Mouse (Mus musculus) neural tube, embryonic 14.5 days (tissue): ENCODE data around the gene Ccdc155. TPM values are rescaled to one million over a fixed set of nuclear protein-coding genes. Genes with fewer than 3 reads are reported as not detected.

Experiments
- ATAC-seq: fragments of 200-750 bp; cut with Nextera tagmentation; 2 replicates; pipeline ENCODE4 v1.8.0; 2017; ENCODE audit warnings: low read depth, mild to moderate bottlenecking, moderate TSS enrichment, moderate library complexity
- H3K27ac ChIP-seq: fragments of 300-500 bp; sonication (generic); 2 replicates; pipeline ENCODE4 v1.5.1; 2014; ENCODE audit warnings: low read depth, mild to moderate bottlenecking, control low read depth, low read length, moderate library complexity, mixed read lengths
- H3K27me3 ChIP-seq: fragments of 300-500 bp; sonication (generic); 2 replicates; pipeline ENCODE4 v1.6.1; 2014; ENCODE audit warnings: low read length; ENCODE audit not compliant: control insufficient read depth, insufficient read depth
- H3K36me3 ChIP-seq: fragments of 300-500 bp; sonication (generic); 2 replicates; pipeline ENCODE4 v1.6.1; 2014; ENCODE audit warnings: low read length, mixed read lengths; ENCODE audit not compliant: control insufficient read depth, insufficient read depth
- H3K4me1 ChIP-seq: fragments of 300-500 bp; sonication (generic); 2 replicates; pipeline ENCODE4 v1.6.1; 2014; ENCODE audit warnings: low read length; ENCODE audit not compliant: control insufficient read depth, insufficient read depth
- H3K4me2 ChIP-seq: fragments of 300-500 bp; sonication (generic); 2 replicates; pipeline ENCODE4 v1.6.1; 2014; ENCODE audit warnings: mild to moderate bottlenecking, low read depth, low read length, control low read depth
- H3K4me3 ChIP-seq: fragments of 300-500 bp; sonication (generic); 2 replicates; pipeline ENCODE4 v1.5.1; 2014; ENCODE audit warnings: low read depth, low read length, control low read depth, mixed read lengths
- H3K9ac ChIP-seq: fragments of 300-500 bp; sonication (generic); replicated peaks from 2 replicates; pipeline ENCODE4 v1.6.1; 2014; ENCODE audit warnings: low read depth, mild to moderate bottlenecking, control low read depth, low read length, mixed read lengths
- H3K9me3 ChIP-seq: fragments of 300-500 bp; sonication (generic); 2 replicates; pipeline ENCODE4 v1.6.1; 2016; ENCODE audit warnings: low read length; ENCODE audit not compliant: control insufficient read depth
- WGBS: fragments of 180-500 bp; shearing (Covaris S2); extraction: QIAGEN DNeasy Blood & Tissue Kit; methylation state at CpG from one replicate; pipeline ENCODE4 v1.1.7; 2014; 5-methylcytosine and 5-hydroxymethylcytosine counted together
- polyA plus RNA-seq: library from polyadenylated mRNA; unstranded; fragments of >200 nt; fragmentation: Nextera tagmentation; extraction: Ambion mirVana; gene quantifications from 2 replicates; pipeline ENCODE4 v1.2.1, GENCODE M21; 2014

Gene Ccdc155
- polyA plus RNA-seq, 1 experiment from 2014 or later, result 0.50 TPM

DNA sequence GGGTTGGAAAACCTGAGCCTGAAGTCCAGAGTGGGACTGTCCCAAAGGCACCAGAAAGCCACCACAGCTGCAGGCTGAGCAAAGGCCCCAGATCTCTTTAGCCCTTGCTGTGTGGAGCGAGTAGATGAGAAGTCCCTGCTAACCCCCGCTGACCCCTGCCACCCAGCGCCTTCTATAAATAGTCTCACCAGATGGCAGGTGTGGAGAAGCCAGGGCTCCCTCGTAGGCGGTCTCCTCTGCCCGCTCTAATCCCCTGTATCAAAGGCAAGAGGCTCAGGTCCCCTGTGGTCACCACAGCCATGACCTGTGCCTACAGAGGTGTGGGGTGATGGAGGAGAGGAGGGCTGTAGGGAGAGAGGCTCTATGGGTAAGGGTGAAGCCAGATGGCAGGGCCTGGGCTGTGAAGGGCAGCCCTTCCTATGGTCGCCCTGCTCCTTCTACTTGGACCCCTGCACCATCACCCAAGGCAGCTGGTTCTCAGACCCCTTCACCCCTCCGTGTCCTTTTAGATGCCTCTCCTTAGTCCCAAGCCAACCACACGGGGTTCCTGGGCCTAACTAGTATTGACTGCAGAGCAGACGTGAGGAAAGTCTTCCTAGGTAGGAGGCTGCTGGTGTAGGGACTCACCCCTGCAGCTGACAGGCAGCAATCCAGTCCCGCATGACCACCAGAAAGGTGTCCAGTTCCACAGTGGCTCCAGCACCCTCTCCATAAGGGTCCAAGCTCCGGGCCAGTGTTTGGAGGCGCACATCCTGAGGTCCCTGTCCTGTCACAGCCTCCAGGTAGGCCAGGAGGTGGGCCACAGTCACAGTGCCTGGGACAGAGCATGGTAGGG is 9.1 kb downstream of the Ccdc155 start:
- H3K9ac ChIP-seq, result no peak overlapping the region
- no peak for ATAC-seq
- H3K4me2 ChIP-seq, result no peak overlapping the region
- H3K27ac ChIP-seq, result no peak overlapping the region
- WGBS, result 63% methylated on average over 13 of the region's 13 CpGs
- H3K27me3 ChIP-seq, result no peaks in the 10 kb centered on the region
- no peaks in the 10 kb centered on the region for H3K36me3 ChIP-seq
- H3K4me1 ChIP-seq, result no peaks in the 10 kb centered on the region
- no peaks in the 10 kb centered on the region for H3K9me3 ChIP-seq
- H3K4me3 ChIP-seq, result no peak overlapping the region

DNA sequence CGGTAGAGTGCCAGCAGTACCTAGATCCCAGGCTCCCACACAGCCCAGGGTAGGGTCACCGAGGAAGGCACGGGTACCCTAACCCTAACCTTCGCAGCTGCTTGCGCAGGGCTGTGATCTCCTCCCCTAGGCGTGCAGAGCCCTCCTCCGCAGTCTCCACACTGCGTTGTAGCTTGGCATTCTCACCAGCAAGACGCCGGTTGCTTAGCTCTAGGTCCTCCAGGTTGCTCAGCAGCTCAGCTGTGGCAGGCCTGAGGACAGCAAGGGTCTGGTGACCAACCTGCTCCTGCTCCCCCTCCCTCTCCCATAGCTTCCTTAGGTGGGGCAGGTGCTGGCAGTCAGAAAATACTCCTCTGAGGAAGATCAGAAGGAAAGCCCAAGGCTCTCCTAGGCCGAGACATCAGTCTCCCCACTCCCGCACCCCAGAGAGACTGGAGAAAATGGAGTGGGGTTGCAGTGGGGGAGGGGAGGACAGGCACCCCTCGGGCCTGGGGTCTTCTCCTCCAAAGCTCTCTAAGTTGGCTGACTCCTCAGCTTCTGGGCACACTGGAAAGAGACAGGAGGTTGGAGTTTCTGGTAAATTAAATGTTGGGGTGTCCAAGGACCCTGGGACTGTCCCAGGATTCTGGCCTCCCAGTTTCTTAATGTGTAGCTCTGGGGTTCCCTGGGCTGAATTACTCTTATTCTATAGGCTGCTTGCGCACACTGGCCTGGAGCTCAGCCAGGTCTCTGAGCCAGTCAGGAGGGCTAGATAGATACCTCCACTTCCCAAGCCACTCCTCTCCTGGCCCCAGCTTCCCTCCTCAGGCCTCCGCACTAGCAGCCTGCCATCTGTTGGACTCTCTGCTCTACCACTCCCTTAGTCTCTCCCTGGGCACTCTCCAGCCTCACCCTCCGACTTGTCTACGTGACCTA is 10.6 kb downstream of the Ccdc155 start:
- H3K4me3 ChIP-seq, result no peak overlapping the region
- ATAC-seq, result no peak

DNA sequence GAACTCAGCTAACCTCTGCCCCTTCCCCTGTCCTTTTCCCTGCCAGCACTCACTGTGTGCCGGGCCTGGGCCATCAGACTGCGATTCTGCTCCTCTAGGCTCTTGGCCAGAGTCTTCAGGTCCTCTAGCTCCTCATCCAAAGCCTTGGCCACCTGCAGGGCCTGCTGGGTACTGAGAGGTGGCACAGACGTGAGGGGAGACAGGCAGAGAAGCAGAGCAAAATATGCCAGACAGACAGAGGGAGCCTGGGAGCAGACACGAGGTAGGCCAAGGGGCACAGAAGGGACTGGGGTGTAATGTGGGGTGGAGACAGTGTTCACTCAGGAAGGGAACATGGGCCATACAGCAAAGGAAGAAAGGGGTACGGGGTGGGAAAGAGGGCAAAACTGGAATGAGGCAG is 11.3 kb downstream of the Ccdc155 start:
- ATAC-seq, result no peak
- WGBS, result 66% methylated on average over 5 of the region's 5 CpGs

More for the DNA sequence above, 10.6 kb downstream of the Ccdc155 start:
- Histone ChIP-seq H3K4me2 (no peak overlapping the region), H3K27me3 (no peaks in the 10 kb centered on the region; the same call in 1 of the 2 replicates), H3K36me3 (no peaks in the 10 kb centered on the region), H3K9ac (0 out of 2 replicates have a peak overlapping the region, but pooled peaks have one; percentile 2), H3K27ac (no peak overlapping the region), H3K9me3 (no peaks in the 10 kb centered on the region), H3K4me1 (no peaks in the 10 kb centered on the region)
- WGBS, result 76% methylated on average over 17 of the region's 17 CpGs

DNA sequence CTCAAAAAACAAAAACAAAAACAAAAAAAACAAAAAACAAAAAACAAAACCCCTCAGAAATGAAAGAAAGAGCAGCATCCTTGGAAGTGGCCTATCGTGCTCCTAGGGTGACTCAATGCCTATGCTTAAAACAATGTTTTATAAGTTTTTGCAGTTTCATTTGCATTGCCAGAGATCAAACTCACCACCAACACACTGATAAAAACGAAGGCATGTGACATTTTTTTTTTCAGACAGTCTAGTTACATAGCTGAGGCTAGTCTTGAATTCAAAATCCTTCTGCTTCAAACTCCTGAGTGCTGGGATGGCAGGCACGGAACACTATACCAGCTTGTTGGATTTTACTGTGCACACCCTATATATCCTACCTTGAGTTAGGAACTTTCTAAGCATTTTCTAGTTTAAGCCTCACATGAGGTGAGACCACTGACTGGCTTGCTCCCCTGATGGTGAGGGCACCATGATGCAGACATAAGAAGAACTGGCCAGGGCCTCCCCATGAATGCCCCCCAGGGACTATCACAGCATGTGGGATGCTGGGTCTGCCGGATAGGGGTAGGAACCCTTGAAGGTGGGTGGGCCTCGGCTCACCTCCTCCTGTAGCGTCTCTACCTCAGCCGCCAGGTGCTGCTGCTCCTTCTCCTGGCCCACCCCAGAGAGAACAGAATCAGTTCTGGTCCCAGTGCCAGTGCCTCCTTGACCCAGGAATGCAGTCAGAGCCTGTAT is 11.9 kb downstream of the Ccdc155 start:
- no peak for ATAC-seq
- H3K27ac ChIP-seq, result no peak overlapping the region
- no peaks in the 10 kb centered on the region for H3K9me3 ChIP-seq
- no peaks in the 10 kb centered on the region for H3K4me1 ChIP-seq
- no peak overlapping the region for H3K4me3 ChIP-seq
- 86% methylated on average over 7 of the region's 7 CpGs for WGBS
- no peak overlapping the region for H3K4me2 ChIP-seq
- no peak overlapping the region for H3K9ac ChIP-seq
- H3K36me3 ChIP-seq, result no peaks in the 10 kb centered on the region
- H3K27me3 ChIP-seq, result no peaks in the 10 kb centered on the region; the same call in 1 of the 2 replicates

More for the DNA sequence above, 11.3 kb downstream of the Ccdc155 start:
- Histone ChIP-seq H3K36me3 (no peaks in the 10 kb centered on the region), H3K27me3 (no peaks in the 10 kb centered on the region; the same call in 1 of the 2 replicates), H3K27ac (no peak overlapping the region), H3K4me1 (no peaks in the 10 kb centered on the region), H3K9ac (no peak overlapping the region), H3K4me3 (no peak overlapping the region), H3K9me3 (no peaks in the 10 kb centered on the region), H3K4me2 (no peak overlapping the region)

DNA sequence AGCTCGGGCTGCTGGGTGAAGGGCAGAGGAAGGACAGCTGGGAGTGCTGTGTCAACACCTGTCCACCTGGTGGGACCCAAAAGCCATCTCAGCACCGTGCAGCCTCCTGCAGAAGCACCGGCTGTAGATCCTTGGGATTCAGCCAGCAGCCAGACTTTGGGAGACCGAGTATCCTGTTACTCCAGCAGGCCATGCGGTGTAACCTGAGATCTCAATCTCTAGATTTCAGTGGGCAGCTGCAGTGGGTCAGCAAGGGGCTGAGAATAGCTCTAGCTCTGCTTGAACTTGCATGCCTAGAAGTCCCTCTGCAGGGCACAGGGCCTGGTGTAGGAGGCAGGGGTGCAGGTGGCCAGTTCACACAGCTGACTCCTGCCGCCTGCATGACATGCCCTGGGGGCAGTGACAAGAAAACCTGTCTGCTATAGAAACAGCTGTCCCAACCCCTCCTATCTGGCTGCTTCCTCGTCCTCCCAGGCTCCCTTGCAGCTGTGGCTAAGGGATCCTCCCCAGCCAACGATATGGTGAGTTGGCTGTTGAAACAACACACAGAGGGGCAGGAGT is 12.8 kb downstream of the Ccdc155 start:
- no peak overlapping the region for H3K27ac ChIP-seq
- 24% methylated on average over 8 of the region's 8 CpGs for WGBS
- H3K9ac ChIP-seq, result no peak overlapping the region
- no peaks in the 10 kb centered on the region for H3K9me3 ChIP-seq
- no peak overlapping the region for H3K4me3 ChIP-seq
- ATAC-seq, result no peak
- peaks cover 2% of the 10 kb centered on the region; the same call in 1 of the 2 replicates for H3K27me3 ChIP-seq
- H3K36me3 ChIP-seq, result no peaks in the 10 kb centered on the region
- H3K4me2 ChIP-seq, result no peak overlapping the region
- no peaks in the 10 kb centered on the region for H3K4me1 ChIP-seq

DNA sequence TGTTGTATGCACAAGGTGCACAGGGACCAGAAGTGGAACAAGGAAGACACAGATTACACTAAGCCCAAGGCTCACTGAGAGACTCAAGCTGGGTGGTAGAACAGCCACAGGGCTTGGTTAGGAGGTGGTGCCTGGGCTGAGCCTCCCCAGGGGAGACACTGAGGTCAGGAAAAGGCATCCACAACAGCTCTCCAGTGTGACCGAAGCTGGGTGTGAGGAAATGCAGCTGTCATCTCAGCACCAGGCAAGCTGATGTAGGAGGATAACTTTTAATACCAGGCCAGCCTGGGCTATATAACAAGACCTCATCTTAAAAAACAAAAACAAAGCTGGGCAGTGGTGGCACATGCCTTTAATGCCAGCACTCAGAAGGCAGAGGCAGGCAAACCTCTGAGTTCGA is 13.5 kb downstream of the Ccdc155 start:
- Histone ChIP-seq H3K9me3 (no peaks in the 10 kb centered on the region), H3K4me1 (no peaks in the 10 kb centered on the region), H3K9ac (no peak overlapping the region), H3K27ac (no peak overlapping the region), H3K4me2 (no peak overlapping the region), H3K36me3 (no peaks in the 10 kb centered on the region), H3K27me3 (peaks cover 2% of the 10 kb centered on the region; the same call in 1 of the 2 replicates), H3K4me3 (no peak overlapping the region)
- no peak for ATAC-seq
- WGBS, result 71% methylated on average over 2 of the region's 2 CpGs

DNA sequence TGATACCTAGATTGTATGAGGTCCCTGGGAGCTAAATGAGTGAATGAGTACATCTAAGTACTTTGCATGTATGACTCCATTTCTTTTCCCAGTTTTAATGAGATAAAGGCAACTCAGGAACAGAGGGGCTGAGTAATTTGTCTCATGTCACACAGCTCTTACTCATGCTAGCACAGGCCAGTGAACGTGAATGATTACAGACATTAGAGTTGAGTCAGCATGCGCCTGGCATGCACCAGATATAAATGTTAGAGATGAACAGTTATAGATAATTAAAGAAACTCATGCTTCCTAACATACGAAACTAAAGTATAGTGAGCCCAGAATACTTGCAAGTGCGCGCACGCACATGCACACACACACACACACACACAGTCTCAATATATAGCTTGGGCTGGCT is 14.5 kb downstream of the Ccdc155 start:
- Histone ChIP-seq H3K36me3 (no peaks in the 10 kb centered on the region), H3K27me3 (peaks cover 2% of the 10 kb centered on the region; the same call in 1 of the 2 replicates), H3K4me2 (no peak overlapping the region), H3K9me3 (no peaks in the 10 kb centered on the region), H3K4me3 (no peak overlapping the region), H3K4me1 (no peaks in the 10 kb centered on the region), H3K9ac (no peak overlapping the region), H3K27ac (no peak overlapping the region)
- WGBS, result 91% methylated on average over 6 of the region's 6 CpGs
- no peak for ATAC-seq

DNA sequence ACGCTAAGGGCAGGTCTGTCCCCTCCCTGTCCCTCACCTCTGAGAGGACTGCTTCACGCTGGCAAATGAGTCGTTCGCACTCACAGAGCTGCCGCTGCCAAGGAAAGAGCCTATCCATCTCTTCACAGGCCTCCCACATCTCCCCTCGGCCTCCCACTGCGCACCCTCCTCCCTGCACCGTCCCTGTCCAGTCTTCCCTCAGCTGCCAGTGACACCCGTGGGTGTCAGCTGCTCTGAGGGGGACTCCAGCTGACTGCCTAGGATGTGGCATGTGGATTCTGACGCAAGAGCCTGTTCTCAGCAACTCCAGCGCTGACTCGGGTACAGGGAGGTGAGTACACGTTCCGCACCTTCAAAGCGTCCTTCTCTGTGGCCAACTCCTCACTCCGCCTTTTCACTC is 15.1 kb downstream of the Ccdc155 start:
- no peaks in the 10 kb centered on the region for H3K4me1 ChIP-seq
- peaks cover 4% of the 10 kb centered on the region for H3K27me3 ChIP-seq
- H3K9ac ChIP-seq, result no peak overlapping the region
- WGBS, result 51% methylated on average over 16 of the region's 16 CpGs
- H3K4me3 ChIP-seq, result no peak overlapping the region
- no peak overlapping the region for H3K4me2 ChIP-seq
- H3K36me3 ChIP-seq, result no peaks in the 10 kb centered on the region
- H3K27ac ChIP-seq, result no peak overlapping the region
- no peaks in the 10 kb centered on the region for H3K9me3 ChIP-seq
- ATAC-seq, result no peak
